Mouse (Mus musculus) liver, embryonic 14.5 days (tissue): ENCODE data around the gene Hivep2. TPM values are rescaled to one million over a fixed set of nuclear protein-coding genes. Genes with fewer than 3 reads are reported as not detected.

Source experiments
- ATAC-seq: fragments of 200-750 bp; cut with Nextera tagmentation; 2 replicates; pipeline ENCODE4 v1.8.0; 2017; ENCODE audit warnings: moderate number of reproducible peaks, mild to moderate bottlenecking, moderate library complexity; ENCODE audit not compliant: insufficient read depth
- DNase-seq, 3 experiments: peaks; one replicate each; pipeline ENCODE4 v3.0.0-alpha.2; 2012 to 2013; ENCODE audit warnings: low read depth in 3 of 3, low spot score in 3 of 3
- H3K27ac ChIP-seq: fragments of 300-500 bp; sonication (generic); 2 replicates; pipeline ENCODE4 v1.5.1; 2014; ENCODE audit warnings: moderate library complexity, mild to moderate bottlenecking, control low read depth, inconsistent platforms
- H3K27me3 ChIP-seq: fragments of 300-500 bp; sonication (generic); 2 replicates; pipeline ENCODE4 v1.6.1; 2014; ENCODE audit warnings: mild to moderate bottlenecking, low read length, moderate library complexity; ENCODE audit not compliant: control insufficient read depth, insufficient read depth
- H3K36me3 ChIP-seq: fragments of 300-500 bp; sonication (generic); replicated peaks from 2 replicates; pipeline ENCODE4 v1.6.1; 2014; ENCODE audit warnings: low read depth; ENCODE audit not compliant: control insufficient read depth, insufficient read depth
- H3K4me1 ChIP-seq, 2 experiments: fragments of 200-500 bp in 1 of 2; fragments of 300-500 bp in 1 of 2; sonication (generic) in 1 of 2; replicated peaks; 2 replicates each; pipeline ENCODE4 v1.6.1; 2012 to 2014; ENCODE audit warnings: antibody characterized with exemption in 1 of 2, inconsistent platforms in 1 of 2, low read length in 1 of 2; ENCODE audit not compliant: control insufficient read depth in 2 of 2, insufficient read depth in 2 of 2
- H3K4me2 ChIP-seq: fragments of 300-500 bp; sonication (generic); 2 replicates; pipeline ENCODE4 v1.6.1; 2014; ENCODE audit warnings: low read depth, mild to moderate bottlenecking, control low read depth, moderate library complexity
- H3K4me3 ChIP-seq, 2 experiments: fragments of 200-500 bp in 1 of 2; fragments of 300-500 bp in 1 of 2; sonication (generic) in 1 of 2; 2 replicates each; pipeline ENCODE4 v1.5.1; 2012 to 2014; ENCODE audit warnings: low read depth in 2 of 2, low read length in 2 of 2, mild to moderate bottlenecking in 2 of 2, control low read depth in 1 of 2, inconsistent platforms in 1 of 2, moderate library complexity in 1 of 2; ENCODE audit not compliant: insufficient read depth in 1 of 2
- H3K9ac ChIP-seq: fragments of 300-500 bp; sonication (generic); replicated peaks from 2 replicates; pipeline ENCODE4 v1.6.1; 2014; ENCODE audit warnings: mild to moderate bottlenecking, control low read depth, moderate library complexity
- H3K9me3 ChIP-seq: fragments of 300-500 bp; sonication (generic); 2 replicates; pipeline ENCODE4 v1.6.1; 2016; ENCODE audit warnings: low read length, mixed read lengths; ENCODE audit not compliant: control insufficient read depth
- CTCF ChIP-seq: IDR thresholded peaks from 2 replicates; pipeline ENCODE4 v1.5.1; 2016; ENCODE audit warnings: antibody characterized with exemption, low read depth, control low read depth
- EP300 ChIP-seq: IDR thresholded peaks from 2 replicates; pipeline ENCODE4 v1.6.1; 2016; ENCODE audit warnings: antibody characterized with exemption, low read depth
- WGBS: fragments of 180-500 bp; shearing (Covaris S2); extraction: QIAGEN DNeasy Blood & Tissue Kit; methylation state at CpG from one replicate; pipeline ENCODE4 v1.1.7; 2014; ENCODE audit not compliant: insufficient replicate concordance; 5-methylcytosine and 5-hydroxymethylcytosine counted together
- polyA plus RNA-seq, 2 experiments: library from polyadenylated mRNA; depleted of rRNA in 1 of 2; stranded (reverse) in 1 of 2; unstranded in 1 of 2; fragments of >200 nt; fragmentation: Nextera tagmentation in 1 of 2; extraction: Ambion mirVana in 1 of 2; gene quantifications; 2 replicates each; pipeline versions ENCODE4 v1.2.1 to v1.2.3; 2012 to 2014

Gene Hivep2
- polyA plus RNA-seq, 2 experiments, result 0.32 to 0.33 TPM

DNA sequence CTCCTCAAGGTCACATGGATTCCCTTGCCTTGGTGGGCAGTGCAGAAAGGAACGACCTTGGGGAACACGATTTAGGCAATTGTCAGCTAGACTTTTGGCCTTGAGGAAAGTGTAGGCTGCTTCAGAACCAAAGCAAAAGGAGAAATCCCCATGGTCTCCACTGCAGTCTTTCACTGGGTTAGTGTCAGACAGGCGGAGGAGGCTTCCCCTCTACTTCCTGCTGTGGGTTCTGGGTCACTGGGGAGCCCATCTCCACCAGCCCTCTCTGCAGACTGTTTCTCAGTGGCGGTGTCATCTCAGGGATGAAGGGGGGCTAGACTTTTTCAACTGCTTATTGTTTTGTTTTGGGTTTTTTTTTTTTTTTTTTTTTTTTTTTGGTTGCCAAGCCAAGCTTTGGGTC is 79.9 kb downstream of the Hivep2 start:
- Histone ChIP-seq H3K4me3 (no peak overlapping the region), H3K9ac (no peak overlapping the region), H3K9me3 (no peaks in the 10 kb centered on the region), H3K4me2 (no peak overlapping the region), H3K4me1 (peaks cover 0 to 4% of the 10 kb centered on the region in 2 experiments; a peak in 1 of 4 replicates), H3K36me3 (no peaks in the 10 kb centered on the region), H3K27me3 (no peaks in the 10 kb centered on the region), H3K27ac (no peak overlapping the region)
- WGBS, result 12% methylated on average over 4 of the region's 4 CpGs
- ATAC-seq (no peak), DNase-seq (no peak)
- TF ChIP-seq CTCF (no peak), EP300 (no peak)

- no peak overlapping the region for H3K4me2 ChIP-seq
- no peaks in the 10 kb centered on the region for H3K9me3 ChIP-seq
- DNase-seq (no peak), ATAC-seq (no peak)
- WGBS, result 30% methylated on average over 4 of the region's 4 CpGs
- H3K27me3 ChIP-seq, result no peaks in the 10 kb centered on the region
- no peak overlapping the region for H3K27ac ChIP-seq
- H3K4me1 ChIP-seq, result peaks cover 0 to 4% of the 10 kb centered on the region in 2 experiments; a peak in 1 of 4 replicates
- no peaks in the 10 kb centered on the region for H3K36me3 ChIP-seq
- no peak overlapping the region for H3K9ac ChIP-seq
- TF ChIP-seq CTCF, result no peak
- TF ChIP-seq EP300, result no peak
- H3K4me3 ChIP-seq, result no peak overlapping the region
Measured at GRCm38 (mm10) chr10:14046171-14046651, 80.3 kb downstream of the Hivep2 start.

DNA sequence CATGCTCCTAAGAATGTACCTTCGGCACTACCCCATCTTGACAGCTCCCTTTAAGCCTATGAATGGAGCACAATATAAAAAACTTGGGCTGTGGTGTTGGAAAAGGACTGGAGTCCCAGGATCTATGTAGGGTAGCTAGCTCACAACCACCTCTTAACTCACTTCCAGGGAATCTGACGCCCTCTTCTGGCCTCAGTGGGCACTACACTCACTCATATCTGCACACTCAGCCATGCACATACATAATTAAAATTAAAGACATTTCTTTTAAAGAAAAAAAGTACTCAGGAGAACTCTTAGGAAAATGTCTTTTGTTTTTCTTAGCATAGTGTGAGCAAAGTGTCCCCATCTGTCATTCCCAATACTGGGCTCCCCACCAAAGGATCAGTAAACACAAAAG is 81.1 kb downstream of the Hivep2 start:
- no peak overlapping the region for H3K9ac ChIP-seq
- peak; percentile 51 for TF ChIP-seq CTCF
- no peak for TF ChIP-seq EP300
- H3K4me1 ChIP-seq, result peaks cover 0 to 4% of the 10 kb centered on the region in 2 experiments; a peak in 1 of 4 replicates
- DNase-seq (no peak), ATAC-seq (no peak)
- no peak overlapping the region for H3K27ac ChIP-seq
- H3K4me2 ChIP-seq, result no peak overlapping the region
- no peaks in the 10 kb centered on the region for H3K36me3 ChIP-seq
- no peaks in the 10 kb centered on the region for H3K9me3 ChIP-seq
- H3K27me3 ChIP-seq, result no peaks in the 10 kb centered on the region
- WGBS, result 48% methylated on average over 2 of the region's 2 CpGs
- H3K4me3 ChIP-seq, result no peak overlapping the region

GRCm38 (mm10) chr10:14047661-14048060 is 81.8 kb downstream of the Hivep2 start:
- H3K4me3 ChIP-seq, result no peak overlapping the region
- H3K36me3 ChIP-seq, result no peaks in the 10 kb centered on the region
- WGBS, result 49% methylated on average over 2 of the region's 2 CpGs
- H3K9me3 ChIP-seq, result no peaks in the 10 kb centered on the region
- H3K27ac ChIP-seq, result no peak overlapping the region
- H3K9ac ChIP-seq, result no peak overlapping the region
- TF ChIP-seq CTCF (no peak), EP300 (no peak)
- H3K27me3 ChIP-seq, result no peaks in the 10 kb centered on the region
- 0 out of 2 replicates have a peak, but pooled peaks have one; percentile 13 for ATAC-seq
- peaks cover 0 to 4% of the 10 kb centered on the region in 2 experiments; a peak in 1 of 4 replicates for H3K4me1 ChIP-seq
- H3K4me2 ChIP-seq, result no peak overlapping the region
- DNase-seq, result no peak

- no peak overlapping the region for H3K9ac ChIP-seq
- H3K36me3 ChIP-seq, result no peaks in the 10 kb centered on the region
- H3K4me3 ChIP-seq, result no peak overlapping the region
- DNase-seq (no peak), ATAC-seq (no peak)
- no peak overlapping the region for H3K4me2 ChIP-seq
- H3K27ac ChIP-seq, result no peak overlapping the region
- TF ChIP-seq CTCF (no peak), EP300 (no peak)
- no peaks in the 10 kb centered on the region for H3K27me3 ChIP-seq
- H3K4me1 ChIP-seq, result peaks cover 0 to 4% of the 10 kb centered on the region in 2 experiments; a peak in 1 of 4 replicates
- H3K9me3 ChIP-seq, result no peaks in the 10 kb centered on the region
- WGBS, result 51% methylated on average over 5 of the region's 5 CpGs
Measured at GRCm38 (mm10) chr10:14048322-14048915, 82.5 kb downstream of the Hivep2 start.
